Mouse (Mus musculus) T-cell, adult 2 months (primary cell): Measurements from ENCODE around the gene Gstk1.

Experiments used
- DNase-seq: peaks from one replicate; pipeline ENCODE4 v3.0.0; 2022; ENCODE audit warnings: low spot score

Gene Gstk1

DNA sequence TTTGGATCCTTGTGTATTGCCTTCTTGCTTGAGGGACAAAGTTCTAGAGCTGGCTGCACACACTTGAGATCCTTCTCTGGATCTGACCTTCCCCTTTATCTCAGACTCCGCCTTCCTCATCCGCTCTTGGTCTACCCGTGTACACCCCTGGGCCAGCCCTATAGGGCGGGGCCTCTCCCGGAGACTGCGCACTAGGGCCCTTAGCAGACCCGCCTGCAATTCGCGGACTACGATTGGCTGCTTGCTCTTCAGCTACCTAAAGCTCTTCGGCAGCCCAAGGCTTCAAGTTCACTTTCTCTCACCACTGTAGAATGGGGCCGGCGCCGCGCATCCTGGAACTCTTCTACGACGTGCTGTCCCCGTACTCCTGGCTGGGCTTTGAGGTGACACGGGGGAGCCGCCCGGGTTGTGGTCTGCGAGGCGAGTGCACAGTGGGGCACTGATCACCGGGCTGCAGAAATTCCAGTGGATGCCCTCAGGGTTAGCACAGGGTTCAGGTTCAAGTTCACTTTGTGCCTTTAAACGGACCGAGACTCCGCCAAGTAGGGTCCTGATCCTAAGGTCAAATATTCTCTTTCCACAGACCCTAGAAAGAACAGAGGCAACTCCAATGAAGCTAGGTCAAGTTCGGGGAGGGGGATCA is at the start of gene Gstk1:
TSS of gene Gstk1 (plus strand) at position 225 of the 643 bp plus-strand sequence.
- peak; percentile 85 for DNase-seq

GRCm38 (mm10) chr6:42197710-42198109 is 48.0 kb upstream of the Gstk1 start:
- no peak for DNase-seq

DNA sequence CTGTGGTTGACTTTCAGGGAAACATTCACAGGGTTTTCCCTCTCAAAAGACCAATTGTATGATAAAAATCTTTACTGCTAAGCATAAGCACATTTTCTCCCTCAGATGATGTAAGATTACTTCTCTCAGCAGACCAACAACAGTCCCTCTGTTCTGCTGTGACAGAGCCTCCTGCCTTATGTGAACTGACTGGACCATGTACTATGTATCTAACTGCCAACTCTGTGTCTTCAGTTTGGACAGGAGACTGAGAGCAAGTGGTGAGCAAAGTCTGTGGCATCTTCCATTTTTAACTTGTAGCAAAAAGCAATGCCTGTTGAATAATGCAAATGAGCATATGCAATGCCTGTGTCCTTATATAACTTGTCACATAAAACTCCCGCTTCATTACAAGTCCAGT is 46.2 kb upstream of the Gstk1 start:
- DNase-seq, result no peak

DNA sequence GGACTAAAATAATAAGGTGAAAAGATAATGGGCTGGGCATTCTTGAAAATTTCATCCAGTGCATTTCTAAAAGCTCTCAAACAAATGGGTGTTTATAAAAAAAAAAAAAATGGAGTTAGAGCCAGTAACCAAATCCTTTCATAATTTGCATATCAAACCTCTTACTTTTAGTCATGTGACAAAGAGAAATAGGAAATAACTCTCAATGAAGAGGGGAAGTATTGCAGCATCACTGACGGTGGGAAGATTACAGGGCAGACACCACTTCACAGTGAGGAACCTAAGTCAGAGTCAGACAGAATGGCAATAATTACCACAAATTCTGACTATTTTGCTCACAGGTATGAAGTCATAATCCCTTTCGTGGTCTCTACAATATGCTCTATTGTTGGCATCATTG is 30.7 kb upstream of the Gstk1 start, which contains the start of gene Tas2r144:
TSS of gene Tas2r144 (plus strand) at position 301 of the 400 bp plus-strand sequence.
- no peak for DNase-seq

- no peak for DNase-seq
These were observed 23.4 kb upstream of the Gstk1 start for GRCm38 (mm10) chr6:42222286-42222685.

DNA sequence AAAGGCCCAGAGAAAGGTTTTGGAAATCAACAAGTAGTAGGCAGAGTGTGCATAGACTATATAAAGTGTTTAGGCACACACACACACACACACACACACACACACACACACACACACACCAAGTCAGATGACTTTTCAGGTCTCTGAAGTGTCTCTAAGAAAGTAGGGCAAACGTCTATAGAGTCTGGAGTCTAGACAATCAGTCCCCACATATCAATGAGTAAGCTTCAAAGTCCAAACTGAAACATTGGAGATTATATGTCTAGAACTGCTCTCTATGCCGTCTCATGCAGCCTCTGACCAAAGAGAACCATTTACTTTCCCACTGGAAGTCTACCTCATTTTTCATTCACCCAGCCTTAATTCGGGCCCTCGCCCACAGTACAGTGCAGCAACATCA is 20.7 kb upstream of the Gstk1 start:
- no peak for DNase-seq

GRCm38 (mm10) chr6:42227240-42228101 is 18.3 kb upstream of the Gstk1 start:
- DNase-seq, result peak; percentile 54

DNA sequence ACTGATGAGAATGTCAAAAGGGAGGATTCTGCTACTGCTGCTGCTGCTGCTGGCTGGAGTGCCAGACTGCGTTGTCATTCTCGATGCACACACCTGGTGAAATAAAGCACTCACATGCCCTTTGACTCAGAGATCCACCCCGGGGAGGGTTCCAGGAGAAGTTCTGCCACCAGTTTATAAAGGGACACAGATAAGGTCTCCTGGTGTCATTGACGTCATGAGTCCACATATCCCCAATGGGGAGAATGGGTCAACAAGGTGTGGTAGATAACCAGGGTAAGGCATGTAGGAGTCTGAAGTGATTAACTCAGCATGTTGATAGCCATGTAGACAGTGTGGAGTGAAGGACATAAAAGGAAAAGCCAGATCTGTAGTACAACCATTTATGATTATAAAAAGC is 16.1 kb upstream of the Gstk1 start:
- DNase-seq, result no peak

GRCm38 (mm10) chr6:42231191-42231590 is 14.5 kb upstream of the Gstk1 start:
- DNase-seq, result no peak

- DNase-seq, result no peak
These were observed 8.4 kb upstream of the Gstk1 start for GRCm38 (mm10) chr6:42237276-42237805.

DNA sequence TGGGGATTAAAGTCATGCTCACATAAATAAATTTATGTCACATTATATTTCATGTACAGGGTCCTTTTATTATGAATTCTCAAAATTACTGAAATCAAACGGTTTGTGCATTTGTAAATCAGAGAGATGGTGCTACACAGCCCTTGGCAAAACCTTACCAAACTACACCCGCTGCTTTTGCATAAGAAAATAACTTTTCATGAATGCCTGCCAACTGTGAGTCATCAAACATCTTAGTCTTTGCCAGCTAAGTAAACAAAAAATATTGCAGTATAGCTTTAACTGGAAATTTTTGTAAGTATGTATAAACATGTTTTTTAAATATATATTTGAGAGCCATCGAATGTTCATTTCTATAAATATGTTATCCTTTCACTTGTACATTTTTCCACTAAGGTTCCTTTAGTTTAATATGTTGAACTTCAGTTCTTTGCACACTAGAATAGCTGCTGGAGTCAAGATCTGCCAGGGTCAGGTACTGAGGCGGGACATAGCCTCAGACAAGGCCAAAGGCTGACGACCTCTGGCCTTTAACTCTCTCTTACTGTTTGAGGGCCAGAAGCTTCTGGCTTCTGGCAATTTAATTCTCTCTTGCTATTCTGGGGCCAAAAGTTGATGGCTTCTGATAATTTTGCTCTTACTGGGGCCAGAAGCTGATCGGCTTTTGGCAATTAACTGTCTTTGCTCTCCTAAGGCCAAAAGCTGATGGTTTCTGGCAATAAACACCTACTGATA is 4.3 kb upstream of the Gstk1 start:
- no peak for DNase-seq

DNA sequence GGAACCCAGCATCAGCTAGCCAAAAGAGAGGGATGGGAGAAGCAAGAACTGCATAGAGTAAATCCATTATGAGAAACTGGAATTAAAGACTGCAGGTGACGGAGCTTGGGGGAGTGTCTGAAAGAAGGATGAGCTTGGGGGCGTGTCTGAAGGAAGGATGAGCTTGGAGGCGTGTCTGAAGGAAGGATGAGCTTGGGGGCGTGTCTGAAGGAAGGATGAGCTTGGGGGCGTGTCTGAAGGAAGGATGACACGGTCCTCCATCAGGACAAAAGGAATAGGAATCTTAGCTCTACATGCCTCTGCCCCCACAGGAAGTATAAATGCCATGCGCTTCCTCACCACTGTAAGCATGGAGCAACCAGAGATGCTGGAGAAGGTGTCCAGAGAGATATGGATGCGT is 1.4 kb downstream of the Gstk1 start:
- DNase-seq, result no peak

DNA sequence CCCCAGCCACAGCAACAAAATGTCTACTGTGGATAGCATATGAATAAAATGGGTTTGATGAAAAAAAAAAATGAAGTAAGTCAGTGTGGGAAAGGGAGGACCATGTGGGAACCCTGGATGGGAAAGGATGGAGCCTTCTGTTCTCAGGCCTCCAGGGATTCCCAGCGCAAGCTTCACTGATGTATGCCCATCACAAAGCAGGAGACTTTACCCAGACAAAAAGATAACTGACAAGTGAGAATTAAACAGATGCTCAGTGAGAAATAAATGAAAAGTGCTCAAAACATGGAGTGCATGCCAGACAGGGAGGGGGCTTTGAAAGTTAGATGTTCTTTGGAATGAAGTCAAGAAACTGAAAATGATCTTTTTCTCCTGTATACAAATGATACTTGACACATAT is 2.2 kb downstream of the Gstk1 start:
- no peak for DNase-seq

- DNase-seq, result no peak
These were observed 6.1 kb downstream of the Gstk1 start for GRCm38 (mm10) chr6:42251791-42252190.

DNA sequence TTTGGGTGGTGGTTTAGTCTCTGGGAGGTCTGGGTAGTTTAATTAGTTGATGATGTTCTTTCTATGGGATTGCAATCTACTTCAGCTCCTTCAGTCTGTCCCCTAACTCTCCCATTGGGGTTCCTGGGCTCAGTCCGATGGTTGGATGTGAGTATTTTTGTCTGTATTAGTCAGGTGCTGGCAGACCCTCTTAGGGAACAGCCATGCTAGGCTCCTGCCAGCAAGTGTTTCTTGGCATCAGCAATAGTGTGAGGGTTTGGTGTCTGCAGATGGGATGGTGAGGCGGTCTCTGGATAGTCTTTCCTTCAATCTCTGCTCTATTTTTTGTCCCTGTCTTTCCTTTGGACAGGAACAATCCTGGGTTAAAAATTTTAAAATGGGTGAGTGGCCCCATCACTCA is 7.4 kb downstream of the Gstk1 start:
- DNase-seq, result no peak

- peak; percentile 68 for DNase-seq
These were observed 11.6 kb downstream of the Gstk1 start for GRCm38 (mm10) chr6:42257303-42257863.

- DNase-seq, result no peak
These were observed 14.7 kb downstream of the Gstk1 start for GRCm38 (mm10) chr6:42260430-42260829.

DNA sequence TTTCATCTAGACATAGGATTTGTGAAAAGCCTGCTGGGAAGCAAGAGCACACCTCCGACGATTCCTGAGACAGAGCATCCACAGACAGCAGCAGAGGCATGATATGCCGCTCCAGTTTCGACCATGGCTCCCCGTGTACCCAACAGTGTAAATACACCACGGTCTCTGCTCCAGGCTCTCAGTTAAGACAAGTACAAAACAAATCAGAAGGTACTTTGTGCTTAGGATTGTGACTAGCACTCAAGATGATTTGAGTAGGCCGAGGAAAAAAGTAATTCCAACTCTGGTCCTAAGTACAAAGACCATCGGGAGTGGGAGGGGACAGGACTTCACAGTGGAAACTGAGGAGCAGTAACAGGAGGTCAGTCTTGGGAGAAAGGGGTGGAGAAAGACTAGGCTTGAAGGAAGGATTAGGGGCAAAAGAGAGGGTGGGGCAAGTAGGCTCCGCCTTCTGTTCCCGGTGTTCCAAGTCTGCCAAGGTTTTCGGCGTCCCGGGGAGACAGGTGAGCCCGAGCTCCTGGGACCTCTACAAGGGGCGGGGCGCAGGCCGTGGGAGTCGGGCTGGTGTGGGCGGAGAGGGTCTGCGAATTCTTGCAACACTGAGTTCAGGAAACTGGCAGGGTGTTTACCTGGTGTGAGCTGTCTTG is 15.9 kb downstream of the Gstk1 start, which contains the start of gene Tmem139:
TSS of gene Tmem139 (plus strand) at position 447 of the 647 bp plus-strand sequence.
- DNase-seq, result no peak

GRCm38 (mm10) chr6:42264626-42265312 is 19.0 kb downstream of the Gstk1 start, which contains the start of gene Casp2:
Gene Casp2, plus strand, starts transcription at chr6:42264985.
- DNase-seq, result peak; percentile 96

GRCm38 (mm10) chr6:42265391-42266330 is 19.9 kb downstream of the Gstk1 start:
- DNase-seq, result peak; percentile 46
